Mouse (Mus musculus): Measurements from ENCODE around the gene Mettl9. TPM values are rescaled to one million over a fixed set of nuclear protein-coding genes. Genes with fewer than 3 reads are reported as not detected.
A peak's percentile ranks its signal among the peaks of the same experiment; 100 is the strongest.

Mettl9 gene
- total and polyA plus RNA-seq, 3 experiments, result 33.4 to 80.4 (median 73.3) TPM

GRCm38 (mm10) chr7:121059477-121060218 lies 25.4 kb downstream of the Mettl9 start:
- H3K4me3 ChIP-seq (ENCODE audit: control insufficient read depth in 1 of 2, insufficient read depth in 1 of 2, low read depth in 2 of 2, low read length in 2 of 2), result no peak overlapping the region
- TF ChIP-seq BHLHE40 (IDR thresholded peaks at IDR 0.05; ENCODE audit: borderline replicate concordance, low read depth, low read length) (no peak), POLR2AphosphoS2 (IDR thresholded peaks at IDR 0.05; ENCODE audit: low read length) (no peak), USF1 (IDR thresholded peaks at IDR 0.05; ENCODE audit: low read depth, low read length) (no peak), CHD1 (IDR thresholded peaks at IDR 0.05; ENCODE audit: low read depth, low read length) (no peak), MAX (IDR thresholded peaks at IDR 0.05; ENCODE audit: low read length) (no peak), NELFE (IDR thresholded peaks at IDR 0.05; ENCODE audit: low read depth, low read length) (no peak), GABPA (IDR thresholded peaks at IDR 0.05; ENCODE audit: low read depth, low read length) (no peak), CTCF (IDR thresholded peaks at IDR 0.05 in 2 of 3, conservative IDR thresholded peaks at IDR 0.05 in 1 of 3; ENCODE audit: control insufficient read depth in 1 of 3, insufficient read depth in 1 of 3, low read depth in 2 of 3, low read length in 3 of 3, poor library complexity in 1 of 3, severe bottlenecking in 1 of 3) (no peak), ELF1 (IDR thresholded peaks at IDR 0.05; ENCODE audit: low read depth, low read length) (no peak), MYC (IDR thresholded peaks at IDR 0.05; ENCODE audit: low read depth, low read length) (no peak), RCOR1 (IDR thresholded peaks at IDR 0.05; ENCODE audit: low read depth, low read length) (no peak), ETS1 (IDR thresholded peaks at IDR 0.05; ENCODE audit: low read depth, low read length) (no peak)
- H3K9me3 ChIP-seq (replicated peaks; ENCODE audit: insufficient read depth, low read length), result no peaks in the 10 kb centered on the region
- no peaks in the 10 kb centered on the region; a peak in 1 of 4 replicates for H3K4me1 ChIP-seq (ENCODE audit: control insufficient read depth in 1 of 2, insufficient read depth in 2 of 2, low read length in 2 of 2)
- H3K27ac ChIP-seq (ENCODE audit: control insufficient read depth, low read depth, low read length), result no peak overlapping the region
- no peak for DNase-seq (ENCODE audit: low read depth, low spot score)
- peaks cover 3 to 27% of the 10 kb centered on the region in 2 experiments; a peak in 3 of 4 replicates for H3K36me3 ChIP-seq (ENCODE audit: control insufficient read depth in 1 of 2, insufficient read depth in 2 of 2, low read length in 2 of 2)
- no peaks in the 10 kb centered on the region for H3K79me2 ChIP-seq (ENCODE audit: control insufficient read depth, insufficient read depth, low read length, poor library complexity)
- no peak overlapping the region for H3K9ac ChIP-seq (ENCODE audit: control insufficient read depth, low read depth, low read length, poor library complexity, severe bottlenecking)
- H3K27me3 ChIP-seq (ENCODE audit: control insufficient read depth in 1 of 2, insufficient read depth in 2 of 2, low read length in 2 of 2), result no peaks in the 10 kb centered on the region

DNA sequence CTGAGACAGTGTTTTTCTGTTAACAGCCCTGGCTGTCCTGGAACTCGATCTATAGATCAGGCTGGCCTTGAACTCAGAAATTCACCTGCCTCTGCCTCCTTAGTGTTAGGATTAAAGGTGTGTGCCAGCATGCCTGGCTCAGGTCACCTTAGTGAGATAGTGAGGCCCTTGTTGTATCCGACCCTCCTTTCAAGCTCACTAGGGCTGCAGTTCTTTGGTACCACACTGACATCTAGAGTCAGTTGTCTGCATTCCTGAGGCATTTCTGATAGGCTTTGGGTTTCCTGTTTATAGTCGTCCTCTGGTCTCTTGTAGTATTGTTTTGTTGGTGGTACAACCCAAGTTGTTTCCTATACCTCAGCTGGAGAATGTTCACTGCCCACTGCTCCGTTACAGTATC lies 30.1 kb downstream of the Mettl9 start:
- Histone ChIP-seq H3K9ac (ENCODE audit: control insufficient read depth, low read depth, low read length, poor library complexity, severe bottlenecking) (no peak overlapping the region), H3K4me1 (ENCODE audit: control insufficient read depth in 1 of 2, insufficient read depth in 2 of 2, low read length in 2 of 2) (no peaks in the 10 kb centered on the region), H3K27ac (ENCODE audit: control insufficient read depth, low read depth, low read length) (no peak overlapping the region), H3K27me3 (ENCODE audit: control insufficient read depth in 1 of 2, insufficient read depth in 2 of 2, low read length in 2 of 2) (no peaks in the 10 kb centered on the region), H3K9me3 (replicated peaks; ENCODE audit: insufficient read depth, low read length) (no peaks in the 10 kb centered on the region), H3K4me3 (ENCODE audit: control insufficient read depth in 1 of 2, insufficient read depth in 1 of 2, low read depth in 2 of 2, low read length in 2 of 2) (no peak overlapping the region), H3K36me3 (ENCODE audit: control insufficient read depth in 1 of 2, insufficient read depth in 2 of 2, low read length in 2 of 2) (peaks cover 0 to 10% of the 10 kb centered on the region in 2 experiments; a peak in 2 of 4 replicates), H3K79me2 (ENCODE audit: control insufficient read depth, insufficient read depth, low read length, poor library complexity) (no peaks in the 10 kb centered on the region)
- TF ChIP-seq SMC3 (IDR thresholded peaks at IDR 0.05; ENCODE audit: low read depth, low read length), result peak; percentile 32
- TF ChIP-seq RAD21 (IDR thresholded peaks at IDR 0.05; ENCODE audit: low read depth, low read length), result peak; percentile 33
- TF ChIP-seq CHD2 (IDR thresholded peaks at IDR 0.05; ENCODE audit: low read length), result no peak
- TF ChIP-seq RCOR1 (IDR thresholded peaks at IDR 0.05; ENCODE audit: low read depth, low read length), result no peak
- TF ChIP-seq CTCF (IDR thresholded peaks at IDR 0.05 in 2 of 3, conservative IDR thresholded peaks at IDR 0.05 in 1 of 3; ENCODE audit: control insufficient read depth in 1 of 3, insufficient read depth in 1 of 3, low read depth in 2 of 3, low read length in 3 of 3, poor library complexity in 1 of 3, severe bottlenecking in 1 of 3), result peak in 1 of 3 experiments; percentile 30; a peak in 2 of 6 replicates
- TF ChIP-seq MAFK (IDR thresholded peaks at IDR 0.05; ENCODE audit: borderline replicate concordance, low read depth, low read length), result no peak
- DNase-seq (ENCODE audit: low read depth, low spot score), result peak; percentile 20

Measured in MEL (cell line).